Mouse (Mus musculus) large intestine, adult 2 months (tissue): Measurements from ENCODE around the gene Anpep. TPM values are rescaled to one million over a fixed set of nuclear protein-coding genes. Genes with fewer than 3 reads are reported as not detected.
A peak's percentile ranks its signal among the peaks of the same experiment; 100 is the strongest.

ENCODE experiments used
- DNase-seq: peaks from one replicate; pipeline ENCODE4 v3.0.0-alpha.2; 2012; ENCODE audit warnings: low read depth, low spot score
- WGBS: fragments of 180-500 bp; shearing (Covaris S2); methylation state at CpG from one replicate; pipeline ENCODE4 v1.1.7; 2018; 5-methylcytosine and 5-hydroxymethylcytosine counted together
- polyA plus RNA-seq: library from polyadenylated mRNA; depleted of rRNA; stranded (reverse); fragments of >200 nt; gene quantifications from 2 replicates; pipeline ENCODE4 v1.2.3, GENCODE M21; 2012; rRNA removed

The Anpep gene
- polyA plus RNA-seq: 4,692 and 5,417 TPM in 2 replicates

- no peak for DNase-seq
- WGBS: 90% methylated on average over 9 of the region's 9 CpGs
These were observed at the start of gene Anpep for GRCm38 (mm10) chr7:79860811-79861210. Gene Anpep (minus strand): TSS chr7:79861059.

- no peak for DNase-seq
- 24% methylated on average over 2 of the region's 2 CpGs for WGBS
These were observed 46.5 kb upstream of the Anpep start for GRCm38 (mm10) chr7:79907356-79907755.

DNA sequence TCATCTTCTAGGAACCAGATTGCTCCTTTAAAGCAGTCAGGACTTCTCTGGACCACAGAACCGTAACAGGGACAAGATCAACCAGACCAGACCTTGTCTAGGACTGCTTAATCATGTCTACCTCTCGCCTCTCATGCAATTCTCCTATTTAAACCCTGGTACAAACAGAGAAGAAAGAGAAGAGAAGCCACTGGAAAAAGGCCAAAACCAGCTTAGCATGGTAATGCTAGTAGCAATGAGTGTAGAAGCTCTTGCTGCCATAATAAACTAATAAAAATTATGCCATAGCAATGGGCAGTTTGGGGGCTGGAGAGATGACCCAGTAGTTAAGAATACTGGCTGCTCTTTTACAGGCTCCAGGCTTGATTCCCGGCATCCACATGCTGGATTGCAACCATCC, 46.1 kb upstream of the Anpep start:
- DNase-seq: no peak
- 92% methylated on average over 3 of the region's 3 CpGs for WGBS

GRCm38 (mm10) chr7:79905193-79905592, 44.3 kb upstream of the Anpep start:
- DNase-seq: no peak
- 95% methylated on average over 4 of the region's 4 CpGs for WGBS

DNA sequence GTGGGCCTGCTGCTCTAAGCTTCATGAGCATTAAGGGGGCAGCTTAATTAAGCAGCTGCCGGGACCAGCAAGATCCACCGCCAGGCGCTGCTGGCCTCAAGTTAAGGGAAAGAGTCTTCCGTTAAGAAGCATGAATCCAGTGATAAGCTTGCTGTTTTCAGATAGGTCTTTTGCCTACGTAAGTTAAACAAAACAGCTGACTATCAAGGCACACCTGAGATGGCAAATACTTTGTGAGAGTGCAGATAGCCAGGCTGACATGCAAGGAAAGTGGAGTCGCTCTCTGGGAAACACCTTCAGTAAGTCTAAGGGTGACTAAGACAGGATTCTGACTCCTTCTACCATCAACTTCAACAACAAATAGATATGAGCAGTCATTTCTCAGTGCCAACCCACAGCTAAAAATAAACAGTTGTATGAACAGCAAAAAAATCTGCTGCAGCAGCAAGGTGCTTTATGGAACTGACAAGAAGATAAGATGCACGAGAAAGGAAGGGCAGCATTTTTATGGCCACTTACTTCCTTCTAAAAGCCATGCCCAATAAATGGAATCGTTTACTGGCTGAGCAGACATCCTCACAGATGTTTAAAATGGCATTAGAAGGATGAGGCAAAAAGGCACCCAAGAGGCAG, 42.4 kb upstream of the Anpep start:
- WGBS: 57% methylated on average over 8 of the region's 8 CpGs
- DNase-seq: no peak

DNA sequence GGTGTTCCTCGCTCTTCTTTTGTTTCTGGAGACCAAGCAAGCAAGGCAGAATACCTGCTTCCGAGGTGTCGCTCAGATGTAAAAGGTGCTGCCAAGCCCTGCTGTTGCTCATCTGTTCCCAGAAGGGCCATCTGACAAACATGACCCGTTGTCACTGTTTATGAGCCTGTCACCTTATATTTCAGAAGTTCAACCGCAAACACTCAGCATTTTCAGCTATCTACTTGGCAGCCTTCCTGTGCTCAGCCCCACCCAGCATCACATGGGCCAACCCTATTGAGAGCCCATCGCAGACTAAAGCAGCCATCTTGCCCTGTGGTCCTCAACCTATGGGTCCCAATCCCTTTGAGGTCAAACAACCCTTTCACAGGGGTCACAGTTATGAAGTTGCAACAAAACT, 39.9 kb upstream of the Anpep start:
- WGBS: 45% methylated on average over 6 of the region's 6 CpGs

DNA sequence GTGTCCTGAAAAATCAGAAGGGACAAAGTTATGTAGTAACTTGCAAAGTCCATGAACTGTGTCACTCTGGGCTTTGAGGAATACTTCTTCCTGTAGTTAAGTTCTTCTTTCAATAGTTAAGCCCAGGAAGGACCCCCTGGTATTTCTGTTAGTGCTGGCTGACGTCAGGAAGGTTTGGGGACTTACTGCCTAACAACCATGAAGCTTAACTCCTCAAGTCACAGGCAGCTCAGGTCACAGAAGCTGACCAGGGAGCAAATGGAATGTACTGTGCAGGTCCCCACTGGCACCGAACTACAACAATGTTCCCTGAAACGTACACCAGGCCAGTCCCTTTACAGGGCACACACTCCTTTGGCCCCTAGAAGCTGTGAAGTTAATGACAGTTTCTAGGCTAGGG, 34.4 kb upstream of the Anpep start:
- DNase-seq: no peak
- 53% methylated on average over 3 of the region's 3 CpGs for WGBS

More for the DNA sequence above, 39.9 kb upstream of the Anpep start:
- DNase-seq: no peak

- no peak for DNase-seq
- 73% methylated on average over 1 of the region's 1 CpGs for WGBS
These were observed 33.9 kb upstream of the Anpep start for GRCm38 (mm10) chr7:79894790-79895189.

DNA sequence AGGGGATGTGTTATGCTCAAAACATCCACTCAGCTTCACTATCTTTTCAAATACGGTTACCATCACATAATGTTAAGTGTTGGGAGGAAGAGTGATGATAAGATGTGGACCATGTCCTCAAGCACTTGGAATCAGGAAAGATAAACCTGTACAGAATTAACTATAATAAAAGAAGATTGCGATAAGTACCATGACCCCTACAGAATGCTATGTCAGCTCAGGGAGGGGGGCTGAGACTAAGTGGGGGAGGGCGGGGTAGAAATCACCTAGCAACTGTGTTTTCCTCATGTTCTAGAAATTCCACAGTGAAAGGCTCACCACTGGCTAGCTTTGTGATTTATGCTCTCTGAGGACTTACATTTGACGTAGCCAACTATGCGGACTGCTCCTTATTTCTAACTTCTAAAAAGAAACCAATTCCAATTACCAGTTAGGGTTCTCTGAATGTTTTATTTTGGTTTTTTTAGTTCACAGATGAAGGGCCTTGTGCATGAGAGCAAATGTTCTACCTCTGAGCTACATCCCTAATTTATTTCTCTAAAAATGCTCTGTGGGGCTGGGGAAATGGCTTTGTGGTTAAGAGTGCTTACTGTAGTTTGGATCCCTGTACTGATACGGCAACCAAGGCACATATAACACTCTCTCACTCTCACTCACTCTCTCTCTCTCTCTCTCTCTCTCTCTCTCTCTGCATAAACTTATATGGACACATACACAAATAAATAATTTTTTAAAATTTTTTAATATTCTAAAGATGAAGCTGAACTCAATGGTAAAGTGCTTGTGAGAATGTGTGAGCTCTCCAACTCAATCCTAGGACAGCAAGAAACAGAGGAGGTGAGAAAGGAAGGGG, 31.9 kb upstream of the Anpep start:
- WGBS: 60% methylated on average over 6 of the region's 6 CpGs

GRCm38 (mm10) chr7:79890436-79891221, 29.8 kb upstream of the Anpep start:
- no peak for DNase-seq
- 40% methylated on average over 15 of the region's 15 CpGs for WGBS

More for the DNA sequence above, 31.9 kb upstream of the Anpep start:
- no peak for DNase-seq

- 29% methylated on average over 9 of the region's 9 CpGs for WGBS
- no peak for DNase-seq
These were observed 27.7 kb upstream of the Anpep start for GRCm38 (mm10) chr7:79888603-79889002.

- no peak for DNase-seq
- WGBS: 72% methylated on average over 7 of the region's 7 CpGs
These were observed 22.9 kb upstream of the Anpep start for GRCm38 (mm10) chr7:79883613-79884334.

DNA sequence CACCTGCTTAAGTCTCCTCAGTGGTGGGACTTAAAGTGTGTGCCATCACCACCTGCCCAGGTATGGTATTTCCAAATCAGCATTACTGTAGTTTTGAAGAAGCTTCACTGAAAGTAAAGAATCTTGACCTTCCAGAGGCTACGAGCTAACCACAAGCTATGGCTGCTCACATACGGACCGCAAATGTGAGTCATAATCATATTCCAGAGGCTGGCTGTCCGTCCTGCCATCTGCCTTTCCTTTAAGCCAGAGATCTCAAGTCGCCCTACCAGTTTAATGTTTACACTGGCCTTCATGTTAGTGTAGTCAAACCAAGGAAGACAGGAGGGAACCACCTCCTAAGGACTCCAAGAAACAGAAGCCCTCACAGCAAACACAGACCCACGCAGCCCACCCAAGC, 21.0 kb upstream of the Anpep start:
- WGBS: 37% methylated on average over 6 of the region's 6 CpGs
- DNase-seq: no peak

DNA sequence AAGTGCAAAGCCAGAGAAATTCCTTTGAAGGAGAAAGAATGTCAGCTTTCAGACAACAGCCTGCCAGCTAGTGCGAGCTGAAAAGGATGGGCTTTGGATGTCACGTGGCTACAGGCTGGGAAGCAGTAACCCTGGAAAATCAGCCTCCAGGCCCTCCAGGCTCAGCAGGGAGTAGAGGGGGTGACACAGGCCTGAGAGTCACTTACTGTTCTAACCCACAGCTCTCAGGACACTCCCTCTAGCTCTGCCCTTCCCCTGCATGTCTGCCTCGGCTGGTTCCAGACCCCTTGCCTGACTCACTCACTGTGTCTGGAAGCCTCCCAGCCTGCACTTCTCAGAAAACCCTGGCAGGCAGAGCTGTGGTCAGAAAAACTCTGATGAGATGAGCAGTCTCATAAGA, 20.1 kb upstream of the Anpep start:
- 71% methylated on average over 3 of the region's 3 CpGs for WGBS
- DNase-seq: no peak

- DNase-seq: no peak
- WGBS: 87% methylated on average over 6 of the region's 6 CpGs
These were observed 19.2 kb upstream of the Anpep start for GRCm38 (mm10) chr7:79880033-79880432.

DNA sequence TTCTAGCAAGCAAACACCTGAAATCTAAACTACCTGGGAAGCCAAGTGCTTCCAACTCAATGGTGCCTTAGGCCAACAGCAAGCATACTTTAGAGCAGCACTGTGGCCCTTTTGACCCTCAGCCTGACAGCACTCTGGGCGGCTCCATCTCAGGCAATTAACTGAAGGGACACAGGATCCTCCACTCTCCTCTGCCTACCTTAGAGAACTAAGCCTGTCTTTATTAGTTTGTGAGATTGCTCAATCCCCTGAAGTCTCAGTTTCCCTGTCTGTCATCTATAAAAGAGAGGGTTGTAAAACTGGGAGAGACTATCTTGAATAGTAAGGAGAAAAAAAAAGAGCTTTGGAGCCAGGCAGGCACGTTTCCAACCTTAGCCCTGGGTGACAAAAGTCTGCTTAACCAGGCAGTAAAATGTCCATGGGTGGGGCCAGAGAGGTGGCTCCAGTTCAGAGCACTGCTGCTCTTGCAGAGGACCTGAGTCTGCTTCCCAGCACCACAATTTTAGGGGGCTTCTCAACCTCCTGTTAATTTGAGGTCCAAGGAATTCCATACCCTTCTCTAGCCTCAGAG, 17.7 kb upstream of the Anpep start:
- WGBS: 21% methylated on average over 2 of the region's 2 CpGs
- DNase-seq: peak; percentile 62

GRCm38 (mm10) chr7:79873407-79873806, 12.5 kb upstream of the Anpep start:
- DNase-seq: no peak
- 83% methylated on average over 6 of the region's 6 CpGs for WGBS

GRCm38 (mm10) chr7:79871797-79872345, 11.0 kb upstream of the Anpep start:
- no peak for DNase-seq
- WGBS: 79% methylated on average over 6 of the region's 6 CpGs

DNA sequence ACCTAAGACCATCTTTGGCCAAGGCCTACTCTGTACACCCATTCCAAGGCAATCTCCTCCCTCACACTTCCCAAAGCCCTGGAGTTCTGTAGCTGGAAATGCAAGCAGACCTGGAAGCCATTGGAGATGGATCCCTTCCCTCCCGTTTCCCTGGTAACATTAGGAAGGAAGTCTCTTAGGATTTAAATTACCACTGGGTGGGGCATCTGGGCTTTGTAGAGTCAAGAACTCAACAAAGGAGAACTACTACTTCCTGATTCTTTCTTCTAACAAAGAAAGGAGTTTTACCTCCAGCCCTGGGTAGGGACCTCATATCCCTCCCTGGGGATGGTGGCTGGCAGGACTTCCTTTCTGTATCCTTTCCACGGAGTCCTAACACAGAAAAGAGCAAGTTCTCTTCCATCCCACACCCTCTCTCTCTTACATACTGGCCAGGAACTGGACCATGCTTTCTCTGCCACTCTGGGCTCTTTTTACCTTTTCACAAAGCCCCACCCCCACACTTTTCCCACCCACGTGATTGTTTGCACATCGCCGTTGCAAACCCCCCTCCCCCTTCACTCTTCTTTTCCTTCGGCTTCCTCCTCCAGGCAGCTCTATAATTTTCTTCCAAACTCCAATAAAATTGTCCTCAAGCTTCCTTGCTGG, 8.3 kb upstream of the Anpep start:
- WGBS: 22% methylated on average over 6 of the region's 6 CpGs
- DNase-seq: no peak
